Mouse (Mus musculus) natural killer cell, adult 2 months (primary cell): ENCODE measurements around the gene Uba1.

Experiments
- DNase-seq, 2 experiments: peaks; one replicate each; pipeline ENCODE4 v3.0.0; 2022; ENCODE audit warnings: low spot score in 2 of 2

Uba1 gene

DNA sequence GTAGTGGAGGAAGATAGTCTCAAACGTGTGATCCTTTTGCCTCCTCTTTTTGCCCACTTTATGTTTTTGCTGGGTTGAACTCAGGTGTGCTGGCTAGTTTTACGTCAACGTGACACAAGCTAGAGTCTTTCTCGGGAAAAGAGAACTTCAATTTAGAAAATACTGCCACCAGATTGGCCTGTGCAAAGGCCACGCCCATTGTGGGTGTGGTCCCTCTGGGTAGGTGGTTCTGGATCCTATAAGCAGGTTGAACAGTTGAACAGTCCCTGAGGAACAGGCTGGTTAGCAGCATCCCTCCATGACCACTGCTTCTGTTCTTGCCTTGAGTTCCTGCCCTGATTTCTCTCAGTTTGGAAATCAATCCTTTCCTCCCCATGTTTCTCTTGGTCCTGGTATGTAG is 70.6 kb downstream of the Uba1 start:
- no peak for DNase-seq

DNA sequence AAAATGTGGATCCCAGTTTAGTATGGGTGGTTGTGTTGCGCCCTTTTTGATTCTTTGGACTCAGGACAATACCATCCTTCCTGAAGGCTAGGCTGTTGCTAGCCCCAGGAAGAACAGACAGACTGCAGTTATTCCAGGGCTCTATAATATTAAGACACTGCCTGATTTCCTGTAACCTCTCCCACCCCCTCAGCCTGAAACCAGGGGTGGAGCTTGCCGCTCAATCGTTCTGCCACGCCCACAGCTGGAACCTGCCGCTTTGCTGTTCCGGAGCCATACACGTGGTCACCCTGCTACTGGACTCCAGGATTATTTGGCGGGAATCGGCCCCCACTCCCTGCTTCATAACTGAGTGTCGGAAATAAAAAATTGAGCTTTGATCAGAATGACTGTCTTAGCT is 71.9 kb downstream of the Uba1 start:
- DNase-seq: peak in 1 of 2 experiments; percentile 5
